Mouse (Mus musculus) E14TG2a.4 (cell line): ENCODE results near the gene Tbc1d22a.

Experiments used
- CTCF ChIP-seq: conservative IDR thresholded peaks from 2 replicates; pipeline ENCODE4 v1.5.1; 2014; ENCODE audit warnings: low read length
- NANOG ChIP-seq: IDR thresholded peaks from 2 replicates; pipeline ENCODE4 v1.6.1; 2014; ENCODE audit warnings: borderline replicate concordance, low read length, mixed read lengths
- POU5F1 ChIP-seq: IDR thresholded peaks from 2 replicates; pipeline ENCODE4 v1.6.1; 2014; ENCODE audit warnings: low read length, borderline replicate concordance

DNA sequence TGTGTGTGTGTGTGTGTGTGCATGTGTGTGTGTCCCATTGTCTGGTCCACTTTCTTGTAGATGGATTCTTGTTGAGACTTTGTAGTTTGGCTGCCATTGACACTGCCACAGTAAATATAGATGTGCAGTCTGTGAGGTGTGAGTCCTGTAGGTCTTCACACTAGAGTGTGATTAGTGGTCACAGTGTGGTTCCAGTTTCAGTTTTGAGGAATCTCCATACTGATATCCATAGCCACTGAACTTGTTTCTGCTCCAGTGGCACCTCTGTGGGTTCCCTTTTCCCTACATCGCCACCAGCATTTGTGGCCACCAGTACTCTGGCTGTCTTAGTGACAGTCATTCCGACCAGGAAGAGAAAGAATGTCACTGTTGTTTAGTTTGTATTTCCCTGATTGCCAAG lies 30.1 kb downstream of the Tbc1d22a start:
- no peak for TF ChIP-seq CTCF
- TF ChIP-seq POU5F1, result no peak
- no peak for TF ChIP-seq NANOG
